Mouse (Mus musculus) erythroblast, embryonic 14.5 days (primary cell): Measurements from ENCODE around the gene Zfhx3. TPM values are rescaled to one million over a fixed set of nuclear protein-coding genes. Genes with fewer than 3 reads are reported as not detected.

Experiments
- H3K27me3 ChIP-seq: 2 replicates; pipeline ENCODE4 v1.6.1; 2012; ENCODE audit warnings: inconsistent platforms; ENCODE audit not compliant: control insufficient read depth
- H3K36me3 ChIP-seq: 2 replicates; pipeline ENCODE4 v1.6.1; 2012; ENCODE audit warnings: mild to moderate bottlenecking, inconsistent platforms; ENCODE audit not compliant: control insufficient read depth
- H3K4me1 ChIP-seq: 2 replicates; pipeline ENCODE4 v1.6.1; 2012; ENCODE audit warnings: inconsistent platforms; ENCODE audit not compliant: control insufficient read depth
- H3K4me3 ChIP-seq: replicated peaks from 2 replicates; pipeline ENCODE3; 2012; ENCODE audit warnings: moderate library complexity, mild to moderate bottlenecking, inconsistent platforms
- H3K9me3 ChIP-seq: 2 replicates; pipeline ENCODE4 v1.6.1; 2012; ENCODE audit warnings: low read length, inconsistent platforms, mixed read lengths; ENCODE audit not compliant: control insufficient read depth
- GATA1 ChIP-seq: IDR thresholded peaks from 2 replicates; pipeline ENCODE4 v1.6.1; 2012; ENCODE audit warnings: low read length, inconsistent platforms, mixed read lengths
- TAL1 ChIP-seq: IDR thresholded peaks from 3 replicates; pipeline ENCODE4 v1.6.1; 2012; ENCODE audit warnings: low read length, inconsistent platforms, mixed read lengths
- polyA plus RNA-seq: library from polyadenylated mRNA; stranded (reverse); fragments of >175 nt; gene quantifications from 2 replicates; pipeline ENCODE4 v1.2.3, GENCODE M21; 2012

The Zfhx3 gene
- polyA plus RNA-seq, 1 experiment: 0.03 TPM

DNA sequence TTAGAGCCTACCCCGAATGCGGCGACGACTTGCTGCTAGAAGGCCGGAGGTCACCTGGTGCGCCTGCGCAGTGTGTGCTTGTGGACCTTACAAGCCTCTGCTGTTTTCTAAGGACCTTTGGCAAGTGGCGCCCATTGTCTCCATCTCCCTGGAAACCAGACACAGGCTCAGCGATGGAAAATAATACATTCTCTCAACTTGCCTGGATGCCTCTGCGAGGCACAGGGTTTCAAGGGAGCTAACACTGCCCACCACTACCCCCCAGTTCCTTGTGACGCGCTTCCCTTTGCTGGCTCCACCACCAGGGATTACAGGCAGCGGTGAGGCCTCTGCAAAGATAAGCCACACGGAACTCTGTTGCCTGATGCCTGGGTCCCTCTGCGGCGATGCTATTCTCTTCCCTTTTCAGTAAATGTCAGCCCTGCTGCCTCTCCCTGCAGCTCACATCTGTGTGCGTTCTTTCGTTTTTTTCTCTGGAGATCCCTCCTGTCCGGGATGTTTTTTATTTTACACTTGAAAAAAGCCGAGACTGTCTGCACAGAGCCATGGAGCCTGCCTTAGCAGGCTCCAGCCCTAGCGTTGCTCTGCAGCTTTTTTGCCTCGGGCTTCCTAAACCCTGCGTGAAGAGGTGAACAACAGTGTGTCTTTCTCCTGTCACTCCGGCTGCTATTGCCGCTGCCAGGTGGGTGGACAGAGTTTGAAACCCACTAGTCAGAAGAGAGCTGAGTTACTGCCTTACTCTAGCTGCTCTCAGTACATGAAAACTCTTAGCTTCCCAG, 464.5 kb downstream of the Zfhx3 start:
- H3K9me3 ChIP-seq: no peaks in the 10 kb centered on the region
- H3K4me3 ChIP-seq: no peak overlapping the region
- H3K4me1 ChIP-seq: no peaks in the 10 kb centered on the region
- TF ChIP-seq TAL1 (no peak), GATA1 (no peak)
- H3K36me3 ChIP-seq: no peaks in the 10 kb centered on the region
- H3K27me3 ChIP-seq: no peaks in the 10 kb centered on the region

DNA sequence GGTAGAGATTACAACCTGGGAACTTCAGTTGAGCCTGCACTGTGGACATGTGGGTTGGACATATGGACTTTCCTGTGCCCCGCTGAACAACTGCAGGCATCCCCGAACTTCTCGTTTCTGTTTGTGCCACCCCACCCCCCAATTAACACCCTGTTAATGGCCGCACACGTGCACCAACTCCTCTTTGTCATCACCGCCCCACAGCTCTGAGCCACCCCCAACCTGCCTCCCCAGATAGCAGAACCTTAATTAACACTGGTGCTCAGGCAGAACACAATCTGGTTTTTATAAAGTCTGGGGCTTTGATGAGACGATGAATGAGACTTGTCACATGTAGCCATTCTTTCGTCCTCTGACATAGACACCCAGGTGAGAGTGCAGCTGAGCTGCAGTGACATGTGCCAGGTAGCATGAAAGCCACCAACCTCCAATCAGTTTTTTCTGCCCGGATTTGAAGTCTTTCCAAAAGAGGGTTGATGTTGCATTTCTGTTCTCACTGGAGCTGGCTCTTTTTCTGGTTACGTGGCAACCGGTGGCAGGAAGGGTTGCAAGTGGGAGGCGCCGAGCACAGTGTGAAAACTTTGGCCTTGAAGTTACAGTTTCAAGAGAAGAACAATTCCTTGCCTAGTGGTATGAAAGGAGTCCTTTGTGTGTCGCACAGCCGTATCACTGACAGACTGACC, 476.9 kb downstream of the Zfhx3 start:
- TF ChIP-seq TAL1 (no peak), GATA1 (no peak)
- Histone ChIP-seq H3K27me3 (no peaks in the 10 kb centered on the region), H3K36me3 (no peaks in the 10 kb centered on the region), H3K4me1 (no peaks in the 10 kb centered on the region), H3K9me3 (peaks cover 12% of the 10 kb centered on the region), H3K4me3 (no peak overlapping the region)

GRCm38 (mm10) chr8:108422521-108422920, 480.1 kb downstream of the Zfhx3 start:
- Histone ChIP-seq H3K4me1 (no peaks in the 10 kb centered on the region), H3K9me3 (peaks cover 13% of the 10 kb centered on the region), H3K4me3 (no peak overlapping the region), H3K36me3 (no peaks in the 10 kb centered on the region), H3K27me3 (no peaks in the 10 kb centered on the region)
- TF ChIP-seq TAL1 (no peak), GATA1 (no peak)

DNA sequence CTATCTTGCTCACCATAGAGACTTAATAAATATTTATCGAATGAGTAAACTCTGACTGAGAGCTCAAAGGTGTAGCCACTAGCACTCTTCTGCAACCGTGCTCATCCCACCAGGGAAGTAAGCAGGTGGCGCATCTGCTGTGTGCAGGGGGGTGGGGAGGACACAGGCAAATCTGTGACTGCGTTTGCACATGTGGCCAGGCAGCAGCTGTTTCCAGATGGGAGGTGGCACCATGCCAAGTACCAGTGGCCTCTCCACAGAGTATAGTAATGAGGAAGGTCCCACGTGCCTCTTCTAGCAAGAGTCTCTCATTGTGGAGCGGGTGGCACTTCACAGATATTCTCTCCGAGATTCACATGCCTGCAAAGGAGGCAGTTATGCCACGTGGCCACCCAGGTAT, 481.9 kb downstream of the Zfhx3 start:
- Histone ChIP-seq H3K4me1 (no peaks in the 10 kb centered on the region), H3K27me3 (no peaks in the 10 kb centered on the region), H3K9me3 (peaks cover 5% of the 10 kb centered on the region; the same call in 1 of the 2 replicates), H3K36me3 (no peaks in the 10 kb centered on the region), H3K4me3 (no peak overlapping the region)
- no peak for TF ChIP-seq TAL1
- TF ChIP-seq GATA1: no peak

DNA sequence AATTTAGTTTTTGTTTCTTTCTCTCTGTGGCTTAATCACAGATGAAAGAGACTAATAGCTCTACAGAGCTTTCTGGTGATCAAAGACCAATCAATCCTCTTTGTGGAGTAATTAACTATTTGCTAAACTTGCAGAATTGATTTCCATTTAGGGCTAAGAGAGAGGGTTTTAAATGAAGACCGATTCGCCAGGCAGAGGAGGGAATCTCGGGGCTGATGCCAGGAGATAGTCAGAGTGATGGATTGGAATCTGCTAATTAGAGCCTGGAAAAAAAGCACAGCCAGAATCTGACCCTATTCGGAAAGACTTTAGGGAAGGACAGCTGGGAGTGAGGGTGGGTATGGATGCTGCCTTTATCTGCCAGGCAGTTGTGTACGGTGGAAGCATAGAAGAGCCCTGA, 490.9 kb downstream of the Zfhx3 start:
- no peak for TF ChIP-seq TAL1
- no peak for TF ChIP-seq GATA1
- no peaks in the 10 kb centered on the region for H3K27me3 ChIP-seq
- no peaks in the 10 kb centered on the region for H3K9me3 ChIP-seq
- no peaks in the 10 kb centered on the region for H3K36me3 ChIP-seq
- no peak overlapping the region for H3K4me3 ChIP-seq
- H3K4me1 ChIP-seq: no peaks in the 10 kb centered on the region

GRCm38 (mm10) chr8:108434510-108434909, 492.1 kb downstream of the Zfhx3 start:
- H3K36me3 ChIP-seq: no peaks in the 10 kb centered on the region
- TF ChIP-seq GATA1 (no peak), TAL1 (no peak)
- H3K9me3 ChIP-seq: no peaks in the 10 kb centered on the region
- no peaks in the 10 kb centered on the region for H3K27me3 ChIP-seq
- H3K4me3 ChIP-seq: no peak overlapping the region
- H3K4me1 ChIP-seq: no peaks in the 10 kb centered on the region

GRCm38 (mm10) chr8:108436336-108436735, 493.9 kb downstream of the Zfhx3 start:
- H3K9me3 ChIP-seq: no peaks in the 10 kb centered on the region
- TF ChIP-seq TAL1 (no peak), GATA1 (no peak)
- no peaks in the 10 kb centered on the region for H3K36me3 ChIP-seq
- no peak overlapping the region for H3K4me3 ChIP-seq
- H3K27me3 ChIP-seq: no peaks in the 10 kb centered on the region
- no peaks in the 10 kb centered on the region for H3K4me1 ChIP-seq

GRCm38 (mm10) chr8:108437316-108437830, 494.9 kb downstream of the Zfhx3 start:
- TF ChIP-seq GATA1 (no peak), TAL1 (no peak)
- H3K4me3 ChIP-seq: no peak overlapping the region
- no peaks in the 10 kb centered on the region for H3K4me1 ChIP-seq
- H3K36me3 ChIP-seq: no peaks in the 10 kb centered on the region
- no peaks in the 10 kb centered on the region for H3K27me3 ChIP-seq
- no peaks in the 10 kb centered on the region for H3K9me3 ChIP-seq

GRCm38 (mm10) chr8:108440476-108440875, 498.0 kb downstream of the Zfhx3 start:
- H3K9me3 ChIP-seq: no peaks in the 10 kb centered on the region
- no peaks in the 10 kb centered on the region for H3K36me3 ChIP-seq
- H3K4me1 ChIP-seq: no peaks in the 10 kb centered on the region
- no peak overlapping the region for H3K4me3 ChIP-seq
- TF ChIP-seq TAL1 (no peak), GATA1 (no peak)
- H3K27me3 ChIP-seq: no peaks in the 10 kb centered on the region
